Mouse (Mus musculus) neural tube, embryonic 11.5 days (tissue): ENCODE measurements around the gene Satb1. TPM values are rescaled to one million over a fixed set of nuclear protein-coding genes. Genes with fewer than 3 reads are reported as not detected.

Source experiments
- ATAC-seq: fragments of 200-750 bp; cut with Nextera tagmentation; 2 replicates; pipeline ENCODE4 v1.8.0; 2017; ENCODE audit warnings: moderate number of reproducible peaks, mild to moderate bottlenecking, moderate TSS enrichment, moderate library complexity; ENCODE audit not compliant: insufficient read depth, low FRiP score, low TSS enrichment
- DNase-seq: peaks from one replicate; pipeline ENCODE4 v3.0.0-alpha.2; 2015; ENCODE audit warnings: low spot score
- H3K27ac ChIP-seq: fragments of 300-500 bp; sonication (generic); 2 replicates; pipeline ENCODE4 v1.5.1; 2014; ENCODE audit warnings: low read depth, mild to moderate bottlenecking, low read length
- H3K27me3 ChIP-seq: fragments of 300-500 bp; sonication (generic); 2 replicates; pipeline ENCODE4 v1.6.1; 2014; ENCODE audit warnings: mild to moderate bottlenecking, low read length, mixed read lengths; ENCODE audit not compliant: control insufficient read depth, insufficient read depth
- H3K36me3 ChIP-seq: fragments of 300-500 bp; sonication (generic); 2 replicates; pipeline ENCODE4 v1.6.1; 2014; ENCODE audit warnings: mild to moderate bottlenecking, low read length, moderate library complexity, mixed read lengths; ENCODE audit not compliant: control insufficient read depth, insufficient read depth
- H3K4me1 ChIP-seq: fragments of 300-500 bp; sonication (generic); 2 replicates; pipeline ENCODE4 v1.6.1; 2014; ENCODE audit warnings: low read length, mixed read lengths; ENCODE audit not compliant: control insufficient read depth, insufficient read depth
- H3K4me2 ChIP-seq: fragments of 300-500 bp; sonication (generic); 2 replicates; pipeline ENCODE4 v1.6.1; 2014; ENCODE audit warnings: low read depth, mild to moderate bottlenecking, moderate library complexity
- H3K4me3 ChIP-seq: fragments of 300-500 bp; sonication (generic); 2 replicates; pipeline ENCODE4 v1.5.1; 2014; ENCODE audit warnings: low read depth, low read length
- H3K9ac ChIP-seq: fragments of 300-500 bp; sonication (generic); 2 replicates; pipeline ENCODE4 v1.6.1; 2014; ENCODE audit warnings: mild to moderate bottlenecking, low read length
- H3K9me3 ChIP-seq: fragments of 300-500 bp; sonication (generic); 2 replicates; pipeline ENCODE4 v1.6.1; 2016; ENCODE audit warnings: low read length; ENCODE audit not compliant: control insufficient read depth
- WGBS: fragments of 180-500 bp; shearing (Covaris S2); extraction: QIAGEN DNeasy Blood & Tissue Kit; methylation state at CpG from one replicate; pipeline ENCODE4 v1.1.7; 2014; 5-methylcytosine and 5-hydroxymethylcytosine counted together
- polyA plus RNA-seq: library from polyadenylated mRNA; unstranded; fragments of >200 nt; fragmentation: Nextera tagmentation; extraction: Ambion mirVana; gene quantifications from 2 replicates; pipeline ENCODE4 v1.2.1, GENCODE M21; 2014

Gene Satb1
- polyA plus RNA-seq, 1 experiment from 2014 or later = 33.5 TPM

GRCm38 (mm10) chr17:51747204-51747603 is 85.9 kb downstream of the Satb1 start:
- no peak overlapping the region for H3K4me2 ChIP-seq
- DNase-seq = no peak
- no peak overlapping the region for H3K9ac ChIP-seq
- no peaks in the 10 kb centered on the region for H3K27me3 ChIP-seq
- H3K4me3 ChIP-seq = no peak overlapping the region
- peaks cover 2% of the 10 kb centered on the region for H3K36me3 ChIP-seq
- H3K27ac ChIP-seq = no peak overlapping the region
- 78% methylated on average over 9 of the region's 9 CpGs for WGBS
- no peak for ATAC-seq
- no peaks in the 10 kb centered on the region for H3K9me3 ChIP-seq
- no peaks in the 10 kb centered on the region for H3K4me1 ChIP-seq

- H3K4me1 ChIP-seq = no peaks in the 10 kb centered on the region
- H3K9me3 ChIP-seq = no peaks in the 10 kb centered on the region
- ATAC-seq (no peak), DNase-seq (no peak)
- H3K4me3 ChIP-seq = no peak overlapping the region
- peaks cover 5% of the 10 kb centered on the region for H3K36me3 ChIP-seq
- H3K27me3 ChIP-seq = no peaks in the 10 kb centered on the region
- H3K27ac ChIP-seq = no peak overlapping the region
- WGBS = 83% methylated on average over 10 of the region's 10 CpGs
- H3K9ac ChIP-seq = no peak overlapping the region
- H3K4me2 ChIP-seq = no peak overlapping the region
Measured at GRCm38 (mm10) chr17:51742502-51742901, 90.6 kb downstream of the Satb1 start.

GRCm38 (mm10) chr17:51741126-51741525 is 92.0 kb downstream of the Satb1 start:
- Histone ChIP-seq H3K4me1 (no peaks in the 10 kb centered on the region), H3K4me3 (no peak overlapping the region), H3K4me2 (no peak overlapping the region), H3K27ac (no peak overlapping the region), H3K9me3 (no peaks in the 10 kb centered on the region), H3K36me3 (peaks cover 5% of the 10 kb centered on the region), H3K9ac (no peak overlapping the region), H3K27me3 (no peaks in the 10 kb centered on the region)
- no peak for ATAC-seq
- DNase-seq = no peak
- WGBS = 95% methylated on average over 10 of the region's 10 CpGs

GRCm38 (mm10) chr17:51740246-51740645 is 92.8 kb downstream of the Satb1 start:
- ATAC-seq (no peak), DNase-seq (no peak)
- H3K36me3 ChIP-seq = peaks cover 5% of the 10 kb centered on the region
- H3K4me1 ChIP-seq = no peaks in the 10 kb centered on the region
- H3K4me2 ChIP-seq = no peak overlapping the region
- no peak overlapping the region for H3K9ac ChIP-seq
- no peak overlapping the region for H3K27ac ChIP-seq
- no peaks in the 10 kb centered on the region for H3K27me3 ChIP-seq
- no peak overlapping the region for H3K4me3 ChIP-seq
- H3K9me3 ChIP-seq = no peaks in the 10 kb centered on the region
- 86% methylated on average over 15 of the region's 15 CpGs for WGBS

- WGBS = 54% methylated on average over 2 of the region's 2 CpGs
- H3K4me3 ChIP-seq = no peak overlapping the region
- ATAC-seq = 0 out of 2 replicates have a peak, but pooled peaks have one; percentile 50
- no peaks in the 10 kb centered on the region for H3K27me3 ChIP-seq
- no peak for DNase-seq
- no peak overlapping the region for H3K27ac ChIP-seq
- H3K9ac ChIP-seq = no peak overlapping the region
- no peaks in the 10 kb centered on the region for H3K4me1 ChIP-seq
- no peak overlapping the region for H3K4me2 ChIP-seq
- no peaks in the 10 kb centered on the region for H3K9me3 ChIP-seq
- no peaks in the 10 kb centered on the region for H3K36me3 ChIP-seq
Measured at GRCm38 (mm10) chr17:51724486-51724885, 108.6 kb downstream of the Satb1 start.

GRCm38 (mm10) chr17:51695711-51696110 is 137.4 kb downstream of the Satb1 start:
- ATAC-seq = no peak
- WGBS = 78% methylated on average over 6 of the region's 6 CpGs
- H3K4me1 ChIP-seq = no peaks in the 10 kb centered on the region

GRCm38 (mm10) chr17:51695271-51695670 is 137.8 kb downstream of the Satb1 start:
- ATAC-seq (no peak), DNase-seq (no peak)
- 64% methylated on average over 2 of the region's 2 CpGs for WGBS
- H3K27ac ChIP-seq = no peak overlapping the region
- no peaks in the 10 kb centered on the region for H3K4me1 ChIP-seq
- no peak overlapping the region for H3K9ac ChIP-seq
- H3K9me3 ChIP-seq = no peaks in the 10 kb centered on the region
- H3K4me3 ChIP-seq = no peak overlapping the region
- H3K36me3 ChIP-seq = no peaks in the 10 kb centered on the region
- no peaks in the 10 kb centered on the region for H3K27me3 ChIP-seq
- H3K4me2 ChIP-seq = no peak overlapping the region

More at GRCm38 (mm10) chr17:51695711-51696110, 137.4 kb downstream of the Satb1 start:
- H3K27ac ChIP-seq = no peak overlapping the region
- H3K27me3 ChIP-seq = no peaks in the 10 kb centered on the region
- no peak overlapping the region for H3K9ac ChIP-seq
- H3K4me2 ChIP-seq = no peak overlapping the region
- H3K4me3 ChIP-seq = no peak overlapping the region
- DNase-seq = no peak
- H3K9me3 ChIP-seq = no peaks in the 10 kb centered on the region
- no peaks in the 10 kb centered on the region for H3K36me3 ChIP-seq

GRCm38 (mm10) chr17:51690526-51690925 is 142.6 kb downstream of the Satb1 start:
- H3K27me3 ChIP-seq = no peaks in the 10 kb centered on the region
- H3K4me2 ChIP-seq = no peak overlapping the region
- no peak for DNase-seq
- H3K36me3 ChIP-seq = no peaks in the 10 kb centered on the region
- ATAC-seq = no peak
- H3K4me3 ChIP-seq = no peak overlapping the region
- 83% methylated on average over 2 of the region's 2 CpGs for WGBS
- no peaks in the 10 kb centered on the region for H3K4me1 ChIP-seq
- H3K9ac ChIP-seq = no peak overlapping the region
- H3K9me3 ChIP-seq = no peaks in the 10 kb centered on the region
- H3K27ac ChIP-seq = no peak overlapping the region

GRCm38 (mm10) chr17:51687226-51687625 is 145.9 kb downstream of the Satb1 start:
- Histone ChIP-seq H3K9me3 (no peaks in the 10 kb centered on the region), H3K4me1 (no peaks in the 10 kb centered on the region), H3K4me3 (no peak overlapping the region), H3K9ac (no peak overlapping the region), H3K4me2 (no peak overlapping the region), H3K27ac (no peak overlapping the region), H3K36me3 (no peaks in the 10 kb centered on the region), H3K27me3 (no peaks in the 10 kb centered on the region)
- DNase-seq = no peak
- ATAC-seq = no peak
- WGBS = 90% methylated on average over 4 of the region's 4 CpGs
